Mouse (Mus musculus) C2C12 (cell line): ENCODE data around the gene Rasgef1b.

Experiments used
- CTCF ChIP-seq: IDR thresholded peaks from one replicate; pipeline ENCODE4 v1.5.1; 2011; ENCODE audit not compliant: control insufficient read depth, insufficient read depth, insufficient read length
- FOSL1 ChIP-seq: IDR thresholded peaks from one replicate; pipeline ENCODE4 v1.8.0; 2011; ENCODE audit warnings: mild to moderate bottlenecking, low read length; ENCODE audit not compliant: poor library complexity, insufficient read depth, severe bottlenecking
- MAX ChIP-seq: IDR thresholded peaks from one replicate; pipeline ENCODE4 v1.6.1; 2011; ENCODE audit warnings: mild to moderate bottlenecking, control low read depth
- MYOD1 ChIP-seq: IDR thresholded peaks from one replicate; pipeline ENCODE4 v1.6.1; 2011; ENCODE audit warnings: low read depth; ENCODE audit not compliant: control insufficient read depth, insufficient read length
- USF1 ChIP-seq: IDR thresholded peaks from one replicate; pipeline ENCODE4 v1.6.1; 2011; ENCODE audit warnings: low read depth, mild to moderate bottlenecking, control low read depth, moderate library complexity

DNA sequence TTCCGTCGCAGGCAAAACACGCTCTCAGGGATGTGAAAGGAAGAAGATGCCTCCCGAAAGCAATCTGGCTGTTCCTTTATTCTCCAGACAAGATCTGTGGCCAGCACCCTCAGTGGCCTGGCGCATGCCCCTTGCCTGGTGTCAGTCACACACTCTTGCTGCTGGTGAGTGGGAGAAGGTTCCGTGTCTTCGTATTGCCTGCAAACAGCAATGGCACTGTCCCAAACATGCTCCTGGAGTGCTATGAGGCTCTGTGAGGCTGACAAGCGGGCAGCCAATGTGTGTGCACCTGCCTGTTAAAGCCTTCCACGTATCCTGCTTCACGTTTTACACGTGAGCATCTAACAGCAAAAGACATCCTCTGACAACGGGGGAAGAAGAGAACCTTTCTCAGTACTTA is 25.0 kb upstream of the Rasgef1b start:
- TF ChIP-seq CTCF (no peak), MYOD1 (no peak), FOSL1 (no peak), USF1 (no peak), MAX (no peak)
